Mouse (Mus musculus) limb, embryonic 12.5 days (tissue): Measurements from ENCODE around the gene Tmem202. TPM values are rescaled to one million over a fixed set of nuclear protein-coding genes. Genes with fewer than 3 reads are reported as not detected.

ENCODE experiments used
- ATAC-seq: fragments of 200-750 bp; cut with Nextera tagmentation; 2 replicates; pipeline ENCODE4 v1.8.0; 2017; ENCODE audit warnings: low read depth, moderate TSS enrichment; ENCODE audit not compliant: insufficient number of reproducible peaks, insufficient read depth, low FRiP score, low TSS enrichment
- H3K27ac ChIP-seq: fragments of 300-500 bp; sonication (generic); 2 replicates; pipeline ENCODE4 v1.5.1; 2016; ENCODE audit warnings: mild to moderate bottlenecking, moderate library complexity
- H3K27me3 ChIP-seq: fragments of 300-500 bp; sonication (generic); 2 replicates; pipeline ENCODE4 v1.6.1; 2016; ENCODE audit warnings: mild to moderate bottlenecking, moderate library complexity
- H3K36me3 ChIP-seq: fragments of 300-500 bp; sonication (generic); 2 replicates; pipeline ENCODE4 v1.6.1; 2016; ENCODE audit warnings: mild to moderate bottlenecking, moderate library complexity
- H3K4me1 ChIP-seq: fragments of 300-500 bp; sonication (generic); replicated peaks from 2 replicates; pipeline ENCODE4 v1.6.1; 2016
- H3K4me2 ChIP-seq: fragments of 300-500 bp; sonication (generic); 2 replicates; pipeline ENCODE4 v1.6.1; 2016; ENCODE audit warnings: mild to moderate bottlenecking, moderate library complexity
- H3K4me3 ChIP-seq: fragments of 300-500 bp; sonication (generic); replicated peaks from 2 replicates; pipeline ENCODE4 v1.5.1; 2016; ENCODE audit warnings: mild to moderate bottlenecking
- H3K9ac ChIP-seq: fragments of 300-500 bp; sonication (generic); replicated peaks from 2 replicates; pipeline ENCODE4 v1.6.1; 2016; ENCODE audit warnings: mild to moderate bottlenecking, moderate library complexity
- H3K9me3 ChIP-seq: fragments of 300-500 bp; sonication (generic); 2 replicates; pipeline ENCODE4 v1.6.1; 2016; ENCODE audit warnings: mild to moderate bottlenecking, moderate library complexity
- WGBS: fragments of 180-500 bp; shearing (Covaris S2); methylation state at CpG from one replicate; pipeline ENCODE4 v1.1.7; 2016; 5-methylcytosine and 5-hydroxymethylcytosine counted together
- polyA plus RNA-seq: library from polyadenylated mRNA; unstranded; fragments of >200 nt; fragmentation: Nextera tagmentation; extraction: Ambion mirVana; gene quantifications from 2 replicates; pipeline ENCODE4 v1.2.1, GENCODE M21; 2016

Gene Tmem202
- 0.19 TPM in 1 of 2 replicates, not detected in the other for polyA plus RNA-seq

- Histone ChIP-seq H3K9ac (peak within 1 kb of the TSS; percentile 78), H3K4me3 (peak within 1 kb of the TSS; percentile 73), H3K27ac (no peak within 1 kb of the TSS), H3K4me2 (peak within 1 kb of the TSS; percentile 92), H3K36me3 (no peaks in the 10 kb centered on the region), H3K9me3 (no peaks in the 10 kb centered on the region), H3K4me1 (peaks cover 11% of the 10 kb centered on the region), H3K27me3 (0 out of 2 replicates have a peak, but pooled peaks cover 2% of the 10 kb centered on the region)
- WGBS, result 3% methylated on average over 55 of the region's 55 CpGs
- ATAC-seq, result peak; percentile 66
Measured at GRCm38 (mm10) chr9:59539441-59540137, at the start of gene Tmem202, which contains the start of gene Hexa. Gene Tmem202, minus strand, starts transcription at chr9:59539847. Gene Hexa, plus strand, starts transcription at chr9:59539540.

GRCm38 (mm10) chr9:59588710-59589671 lies 49.3 kb upstream of the Tmem202 start:
- H3K4me1 ChIP-seq, result 0 out of 2 replicates have a peak, but pooled peaks cover 5% of the 10 kb centered on the region
- no peak for ATAC-seq
- H3K27ac ChIP-seq, result no peak overlapping the region
- no peaks in the 10 kb centered on the region for H3K9me3 ChIP-seq
- H3K4me2 ChIP-seq, result no peak overlapping the region
- 45% methylated on average over 12 of the region's 12 CpGs for WGBS
- H3K9ac ChIP-seq, result no peak overlapping the region
- no peaks in the 10 kb centered on the region for H3K36me3 ChIP-seq
- peaks cover 18% of the 10 kb centered on the region for H3K27me3 ChIP-seq
- no peak overlapping the region for H3K4me3 ChIP-seq

- H3K9ac ChIP-seq, result no peak overlapping the region
- 0 out of 2 replicates have a peak, but pooled peaks cover 5% of the 10 kb centered on the region for H3K4me1 ChIP-seq
- 78% methylated on average over 5 of the region's 5 CpGs for WGBS
- H3K27me3 ChIP-seq, result peaks cover 18% of the 10 kb centered on the region
- ATAC-seq, result no peak
- H3K36me3 ChIP-seq, result no peaks in the 10 kb centered on the region
- no peak overlapping the region for H3K4me2 ChIP-seq
- no peaks in the 10 kb centered on the region for H3K9me3 ChIP-seq
- H3K4me3 ChIP-seq, result no peak overlapping the region
- H3K27ac ChIP-seq, result no peak overlapping the region
Measured at GRCm38 (mm10) chr9:59588252-59588651, 48.6 kb upstream of the Tmem202 start.

GRCm38 (mm10) chr9:59584871-59585308 lies 45.2 kb upstream of the Tmem202 start:
- Histone ChIP-seq H3K9me3 (no peaks in the 10 kb centered on the region), H3K4me3 (peak overlapping the region; percentile 35), H3K4me1 (0 out of 2 replicates have a peak, but pooled peaks cover 5% of the 10 kb centered on the region), H3K27me3 (peaks cover 28% of the 10 kb centered on the region), H3K36me3 (no peaks in the 10 kb centered on the region), H3K4me2 (peak overlapping the region; percentile 58), H3K9ac (peak overlapping the region; percentile 59), H3K27ac (no peak overlapping the region)
- 5% methylated on average over 13 of the region's 13 CpGs for WGBS
- no peak; the same call in 1 of the 2 replicates for ATAC-seq

- H3K27me3 ChIP-seq, result peaks cover 51% of the 10 kb centered on the region
- H3K4me3 ChIP-seq, result peak overlapping the region; percentile 44
- whole genome bisulfite sequencing, result 0% methylated on average over 20 of the region's 20 CpGs
- H3K4me2 ChIP-seq, result peak overlapping the region; percentile 67
- no peak; the same call in 1 of the 2 replicates for ATAC-seq
- H3K27ac ChIP-seq, result no peak overlapping the region
- H3K9ac ChIP-seq, result no peak overlapping the region
- no peaks in the 10 kb centered on the region for H3K9me3 ChIP-seq
- H3K4me1 ChIP-seq, result peaks cover 11% of the 10 kb centered on the region; the same call in 1 of the 2 replicates
- no peaks in the 10 kb centered on the region for H3K36me3 ChIP-seq
Measured at GRCm38 (mm10) chr9:59578505-59578867, 38.8 kb upstream of the Tmem202 start.

- Histone ChIP-seq H3K27me3 (peaks cover 51% of the 10 kb centered on the region), H3K9me3 (no peaks in the 10 kb centered on the region), H3K27ac (no peak within 1 kb of the TSS), H3K9ac (no peak within 1 kb of the TSS), H3K4me2 (peak within 1 kb of the TSS; percentile 67), H3K4me3 (peak within 1 kb of the TSS; percentile 44), H3K36me3 (no peaks in the 10 kb centered on the region), H3K4me1 (peaks cover 11% of the 10 kb centered on the region; the same call in 1 of the 2 replicates)
- peak; percentile 97 for ATAC-seq
- 1% methylated on average over 59 of the region's 61 CpGs for WGBS
Measured at GRCm38 (mm10) chr9:59577844-59578504, 38.3 kb upstream of the Tmem202 start, which contains the start of gene Celf6. Gene Celf6, plus strand, starts transcription at chr9:59577917.

GRCm38 (mm10) chr9:59577401-59577800 lies 37.8 kb upstream of the Tmem202 start:
- H3K4me1 ChIP-seq, result peaks cover 11% of the 10 kb centered on the region; the same call in 1 of the 2 replicates
- peaks cover 50% of the 10 kb centered on the region for H3K27me3 ChIP-seq
- no peaks in the 10 kb centered on the region for H3K9me3 ChIP-seq
- ATAC-seq, result no peak
- H3K9ac ChIP-seq, result no peak overlapping the region
- H3K4me3 ChIP-seq, result peak overlapping the region; percentile 44
- no peaks in the 10 kb centered on the region for H3K36me3 ChIP-seq
- no peak overlapping the region for H3K27ac ChIP-seq
- 18% methylated on average over 13 of the region's 13 CpGs for WGBS
- H3K4me2 ChIP-seq, result peak overlapping the region; percentile 67

- Histone ChIP-seq H3K4me1 (0 out of 2 replicates have a peak, but pooled peaks cover 3% of the 10 kb centered on the region), H3K27me3 (peaks cover 18% of the 10 kb centered on the region), H3K9me3 (no peaks in the 10 kb centered on the region), H3K36me3 (no peaks in the 10 kb centered on the region), H3K9ac (no peak overlapping the region), H3K27ac (no peak overlapping the region), H3K4me2 (no peak overlapping the region), H3K4me3 (no peak overlapping the region)
- no peak for ATAC-seq
- 89% methylated on average over 2 of the region's 2 CpGs for WGBS
Measured at GRCm38 (mm10) chr9:59571852-59572251, 32.2 kb upstream of the Tmem202 start.

GRCm38 (mm10) chr9:59567111-59567510 lies 27.5 kb upstream of the Tmem202 start:
- ATAC-seq, result no peak
- H3K27me3 ChIP-seq, result no peaks in the 10 kb centered on the region
- no peak overlapping the region for H3K9ac ChIP-seq
- no peak overlapping the region for H3K27ac ChIP-seq
- H3K36me3 ChIP-seq, result peaks cover 32% of the 10 kb centered on the region
- no peak overlapping the region for H3K4me2 ChIP-seq
- H3K9me3 ChIP-seq, result no peaks in the 10 kb centered on the region
- H3K4me3 ChIP-seq, result no peak overlapping the region
- 0 out of 2 replicates have a peak, but pooled peaks cover 3% of the 10 kb centered on the region for H3K4me1 ChIP-seq
- WGBS, result 33% methylated on average over 6 of the region's 6 CpGs

GRCm38 (mm10) chr9:59565600-59565999 lies 26.0 kb upstream of the Tmem202 start:
- H3K27ac ChIP-seq, result no peak overlapping the region
- ATAC-seq, result 0 out of 2 replicates have a peak, but pooled peaks have one; percentile 55
- WGBS, result 34% methylated on average over 4 of the region's 4 CpGs
- no peaks in the 10 kb centered on the region for H3K27me3 ChIP-seq
- H3K4me1 ChIP-seq, result 0 out of 2 replicates have a peak, but pooled peaks cover 3% of the 10 kb centered on the region
- H3K9me3 ChIP-seq, result no peaks in the 10 kb centered on the region
- no peak overlapping the region for H3K9ac ChIP-seq
- H3K4me2 ChIP-seq, result no peak overlapping the region
- peaks cover 47% of the 10 kb centered on the region for H3K36me3 ChIP-seq
- no peak overlapping the region for H3K4me3 ChIP-seq
